Mouse (Mus musculus): Measurements from ENCODE around the gene Gdpgp1.

DNA sequence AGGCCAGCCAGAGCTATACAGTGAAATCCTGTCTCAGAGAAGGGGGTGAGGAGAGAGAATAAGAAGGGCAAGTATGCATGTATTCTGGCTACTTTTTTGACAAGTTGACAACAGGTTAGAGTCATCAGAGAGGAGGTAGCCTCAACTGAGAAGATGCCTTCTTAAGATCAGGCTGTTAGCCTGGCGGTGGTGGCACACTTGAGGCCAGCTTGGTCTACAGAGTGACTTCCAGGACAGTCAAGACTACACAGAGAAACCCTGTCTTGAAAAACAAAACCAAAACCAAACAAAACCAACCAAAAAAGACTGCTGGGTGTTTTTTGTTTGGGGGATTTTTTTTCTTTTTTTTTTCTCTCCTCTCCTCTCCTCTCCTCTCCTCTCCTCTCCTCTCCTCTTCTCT lies 49.2 kb upstream of the Gdpgp1 start:
- TF ChIP-seq CTCF (IDR thresholded peaks at IDR 0.05; ENCODE audit: low read depth, low read length) (no peak), POLR2A (IDR thresholded peaks at IDR 0.05; ENCODE audit: insufficient read depth, low read length) (no peak), EP300 (IDR thresholded peaks at IDR 0.05; ENCODE audit: insufficient read depth, low read depth, low read length) (no peak)
